Mouse (Mus musculus) heart, embryonic 16.5 days (tissue): ENCODE data around the gene Gpr132. TPM values are rescaled to one million over a fixed set of nuclear protein-coding genes. Genes with fewer than 3 reads are reported as not detected.
A peak's percentile ranks its signal among the peaks of the same experiment; 100 is the strongest.

Experiments
- ATAC-seq: fragments of 200-750 bp; cut with Nextera tagmentation; replicated peaks from 2 replicates; pipeline ENCODE4 v1.8.0; 2017; ENCODE audit warnings: moderate number of reproducible peaks; ENCODE audit not compliant: insufficient read depth, low FRiP score; ENCODE audit errors: extremely low read depth
- H3K27ac ChIP-seq: fragments of 300-500 bp; sonication (generic); 2 replicates; pipeline ENCODE4 v1.5.1; 2014; ENCODE audit warnings: mild to moderate bottlenecking, low read length, control low read depth, moderate library complexity
- H3K27me3 ChIP-seq: fragments of 300-500 bp; sonication (generic); 2 replicates; pipeline ENCODE4 v1.6.1; 2014; ENCODE audit warnings: low read length, mixed read lengths; ENCODE audit not compliant: control insufficient read depth, insufficient read depth
- H3K36me3 ChIP-seq: fragments of 300-500 bp; sonication (generic); 2 replicates; pipeline ENCODE4 v1.6.1; 2014; ENCODE audit not compliant: control insufficient read depth, insufficient read depth
- H3K4me1 ChIP-seq: fragments of 300-500 bp; sonication (generic); 2 replicates; pipeline ENCODE4 v1.6.1; 2014; ENCODE audit warnings: low read length, mixed read lengths; ENCODE audit not compliant: control insufficient read depth, insufficient read depth
- H3K4me2 ChIP-seq: fragments of 300-500 bp; sonication (generic); 2 replicates; pipeline ENCODE4 v1.6.1; 2014; ENCODE audit warnings: low read depth, mild to moderate bottlenecking, control low read depth, low read length
- H3K4me3 ChIP-seq: fragments of 300-500 bp; sonication (generic); 2 replicates; pipeline ENCODE4 v1.5.1; 2014; ENCODE audit warnings: mild to moderate bottlenecking, control low read depth, low read length
- H3K9ac ChIP-seq: fragments of 300-500 bp; sonication (generic); 2 replicates; pipeline ENCODE4 v1.6.1; 2014; ENCODE audit warnings: low read length, control low read depth
- H3K9me3 ChIP-seq: fragments of 300-500 bp; sonication (generic); replicated peaks from 2 replicates; pipeline ENCODE4 v1.6.1; 2016; ENCODE audit warnings: low read length; ENCODE audit not compliant: control insufficient read depth
- WGBS: fragments of 180-500 bp; shearing (Covaris S2); extraction: QIAGEN DNeasy Blood & Tissue Kit; methylation state at CpG from one replicate; pipeline ENCODE4 v1.1.7; 2014; 5-methylcytosine and 5-hydroxymethylcytosine counted together
- polyA plus RNA-seq: library from polyadenylated mRNA; unstranded; fragments of >200 nt; fragmentation: Nextera tagmentation; extraction: Ambion mirVana; gene quantifications from 2 replicates; pipeline ENCODE4 v1.2.1, GENCODE M21; 2015

Gpr132 gene
- polyA plus RNA-seq, 1 experiment from 2014 or later, result 3.6 TPM

DNA sequence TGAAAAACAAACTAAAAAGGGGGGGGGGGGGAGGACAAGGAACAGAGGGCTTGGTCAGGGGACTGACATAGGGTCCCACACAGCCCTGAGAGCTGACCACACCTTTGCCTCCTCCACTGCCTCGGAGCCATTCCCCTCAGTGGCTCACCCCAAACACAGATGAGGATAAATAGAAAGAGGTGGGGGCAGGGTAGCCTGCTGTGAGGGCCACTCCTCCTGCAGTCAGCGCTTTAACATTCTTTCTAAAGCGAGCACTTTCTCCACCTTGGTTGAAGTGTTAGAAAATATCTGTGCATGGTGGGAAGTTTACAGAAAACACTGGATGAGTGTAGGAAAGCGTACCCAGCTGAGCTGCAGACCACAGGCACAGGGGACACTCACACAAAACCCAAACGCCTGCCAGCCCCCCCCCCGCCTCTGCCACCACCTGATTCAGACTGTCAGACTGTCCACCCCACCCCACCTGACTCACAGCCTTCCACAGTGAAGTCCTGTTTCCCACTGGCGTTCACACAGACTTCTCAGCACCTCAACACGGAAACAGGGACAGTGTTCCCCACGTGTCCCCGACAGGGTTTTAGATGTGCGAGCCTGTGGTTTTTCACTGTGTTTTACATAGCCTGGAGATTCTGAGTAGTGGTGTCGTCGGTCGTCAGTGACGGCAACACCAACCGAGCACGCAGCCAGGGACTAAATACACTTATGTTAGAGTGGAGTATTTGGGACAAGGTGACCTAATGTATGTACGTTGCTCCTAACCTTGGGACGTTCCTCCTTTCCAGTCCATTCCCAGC, 57.7 kb downstream of the Gpr132 start:
- 48% methylated on average over 19 of the region's 19 CpGs for WGBS
- Histone ChIP-seq H3K4me1 (peaks cover 20% of the 10 kb centered on the region), H3K36me3 (no peaks in the 10 kb centered on the region; the same call in 1 of the 2 replicates), H3K9me3 (no peaks in the 10 kb centered on the region), H3K27ac (no peak overlapping the region), H3K4me3 (no peak overlapping the region; the same call in 1 of the 2 replicates), H3K27me3 (no peaks in the 10 kb centered on the region), H3K9ac (0 out of 2 replicates have a peak overlapping the region, but pooled peaks have one; percentile 9), H3K4me2 (peak overlapping the region; percentile 91)
- ATAC-seq, result no peak

DNA sequence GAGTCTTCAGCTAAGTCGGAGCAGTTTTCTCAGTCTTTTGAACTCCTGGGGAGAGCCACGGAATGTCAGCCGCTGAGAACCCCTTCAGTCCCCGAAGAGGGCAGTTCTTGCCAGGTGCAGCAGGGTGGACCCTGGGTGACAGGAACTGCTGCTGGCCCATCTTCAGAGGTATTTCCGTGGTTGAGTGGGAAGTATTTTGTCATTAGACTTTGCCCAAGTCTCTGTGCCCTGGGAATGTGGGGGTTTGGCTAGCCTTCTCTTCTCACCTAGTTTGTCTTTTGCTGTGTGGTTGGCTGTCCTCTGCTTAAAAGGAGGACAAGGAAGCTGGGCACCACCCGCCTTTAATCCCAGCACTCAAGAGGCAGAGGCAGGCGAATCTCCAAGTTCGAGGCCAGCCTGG, 58.4 kb downstream of the Gpr132 start:
- Histone ChIP-seq H3K9me3 (no peaks in the 10 kb centered on the region), H3K36me3 (no peaks in the 10 kb centered on the region), H3K27ac (no peak overlapping the region), H3K4me2 (peak overlapping the region; percentile 91), H3K9ac (peak overlapping the region; percentile 64), H3K4me3 (peak overlapping the region; percentile 77), H3K4me1 (peaks cover 20% of the 10 kb centered on the region), H3K27me3 (no peaks in the 10 kb centered on the region)
- ATAC-seq, result no peak
- WGBS, result 14% methylated on average over 8 of the region's 8 CpGs

DNA sequence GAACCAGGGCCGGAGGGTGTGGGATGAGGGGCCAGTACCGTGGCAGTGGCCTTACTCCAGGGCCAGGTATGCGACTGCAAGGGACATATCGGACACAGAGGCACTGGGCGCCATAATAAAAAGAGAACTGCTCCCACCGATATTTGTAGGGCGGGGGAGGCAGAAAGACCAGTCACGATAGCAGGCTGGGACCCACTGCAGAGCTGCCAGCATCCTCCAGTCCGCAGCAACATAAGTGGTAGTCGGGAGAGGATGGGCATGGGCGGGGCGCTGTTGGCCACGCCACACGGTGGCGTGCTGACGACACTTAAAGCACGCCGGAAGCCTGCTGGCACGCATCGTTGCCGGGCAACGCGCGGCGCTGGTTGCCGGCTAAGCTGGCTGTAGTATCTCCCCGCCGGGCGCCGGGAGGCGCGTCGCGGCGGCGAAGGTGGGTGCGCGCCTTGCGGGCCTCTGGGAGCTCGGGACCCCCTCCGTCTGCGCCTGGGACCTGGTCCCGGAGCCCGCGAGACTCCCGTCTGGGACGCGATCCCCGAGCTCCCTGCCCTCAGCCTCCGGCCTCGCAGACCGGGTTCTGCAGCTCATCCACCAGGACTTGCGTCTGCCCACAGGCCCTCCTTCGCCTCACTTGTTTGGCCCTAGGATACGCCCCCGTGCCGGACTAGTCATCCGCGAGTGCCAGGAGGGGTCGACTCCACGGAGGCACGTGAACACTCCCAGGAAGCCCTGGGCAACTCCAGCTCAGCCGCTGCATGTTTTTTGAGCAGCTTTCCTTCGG, 59.3 kb downstream of the Gpr132 start, which contains the start of gene Clba1:
Gene Clba1, plus strand, starts transcription at position 351 of the 778 bp plus-strand sequence.
- H3K4me2 ChIP-seq, result peak within 1 kb of the TSS; percentile 91
- H3K36me3 ChIP-seq, result no peaks in the 10 kb centered on the region
- peak within 1 kb of the TSS; percentile 27; the same call in 1 of the 2 replicates for H3K27ac ChIP-seq
- no peaks in the 10 kb centered on the region for H3K27me3 ChIP-seq
- peaks cover 24% of the 10 kb centered on the region for H3K4me1 ChIP-seq
- WGBS, result 1% methylated on average over 64 of the region's 64 CpGs
- H3K9ac ChIP-seq, result peak within 1 kb of the TSS; percentile 64
- no peaks in the 10 kb centered on the region for H3K9me3 ChIP-seq
- ATAC-seq, result peak; percentile 87
- H3K4me3 ChIP-seq, result peak within 1 kb of the TSS; percentile 77

DNA sequence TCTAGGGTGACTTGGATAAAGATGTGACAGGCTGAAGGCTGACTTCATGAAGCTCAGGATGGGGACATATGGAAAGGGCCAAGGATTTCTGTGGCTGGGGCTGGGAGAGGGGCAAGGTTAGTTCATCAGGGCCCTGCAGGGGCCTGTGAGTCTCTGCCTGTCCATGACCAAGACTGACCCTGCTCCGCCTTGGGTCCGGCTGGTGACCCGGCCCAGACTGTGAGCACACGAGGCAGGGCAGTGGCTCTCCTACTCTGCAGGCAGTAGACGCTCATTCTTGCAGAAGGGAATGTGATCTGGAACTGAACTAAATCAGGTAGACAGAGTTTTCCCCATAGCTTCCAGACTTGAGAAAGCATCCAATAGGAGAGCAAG, 59.8 kb downstream of the Gpr132 start:
- H3K9ac ChIP-seq, result peak overlapping the region; percentile 64
- H3K4me1 ChIP-seq, result peaks cover 24% of the 10 kb centered on the region
- H3K36me3 ChIP-seq, result no peaks in the 10 kb centered on the region
- H3K9me3 ChIP-seq, result no peaks in the 10 kb centered on the region
- 78% methylated on average over 5 of the region's 5 CpGs for WGBS
- H3K4me2 ChIP-seq, result peak overlapping the region; percentile 91
- 0 out of 2 replicates have a peak, but pooled peaks cover 3% of the 10 kb centered on the region for H3K27me3 ChIP-seq
- H3K4me3 ChIP-seq, result peak overlapping the region; percentile 77
- ATAC-seq, result peak; percentile 10; the same call in 1 of the 2 replicates
- no peak overlapping the region for H3K27ac ChIP-seq

DNA sequence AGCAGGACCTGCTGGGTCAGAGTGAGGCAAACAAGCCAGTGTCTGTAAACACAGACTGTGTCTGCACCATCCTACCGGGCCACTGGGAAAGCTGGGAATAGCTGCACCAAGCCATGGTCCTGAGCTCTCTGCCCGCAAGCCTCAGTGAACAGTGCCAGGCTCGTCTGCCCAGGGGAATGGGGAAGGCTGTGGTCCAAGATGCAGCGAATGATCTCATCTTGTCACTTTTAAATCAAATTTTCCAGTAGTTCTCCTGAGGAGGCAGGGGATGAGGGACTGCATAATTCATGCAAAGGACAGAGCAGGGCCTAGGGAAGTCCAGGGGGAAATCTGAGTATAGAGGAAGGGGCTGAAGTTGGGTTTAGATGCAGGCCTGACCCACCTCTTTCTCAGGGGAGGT, 60.2 kb downstream of the Gpr132 start:
- Histone ChIP-seq H3K36me3 (no peaks in the 10 kb centered on the region), H3K4me3 (no peak overlapping the region), H3K27me3 (peaks cover 7% of the 10 kb centered on the region; the same call in 1 of the 2 replicates), H3K9me3 (no peaks in the 10 kb centered on the region), H3K4me1 (peaks cover 24% of the 10 kb centered on the region), H3K4me2 (no peak overlapping the region), H3K27ac (no peak overlapping the region), H3K9ac (no peak overlapping the region)
- ATAC-seq, result no peak
- WGBS, result 87% methylated on average over 4 of the region's 4 CpGs

DNA sequence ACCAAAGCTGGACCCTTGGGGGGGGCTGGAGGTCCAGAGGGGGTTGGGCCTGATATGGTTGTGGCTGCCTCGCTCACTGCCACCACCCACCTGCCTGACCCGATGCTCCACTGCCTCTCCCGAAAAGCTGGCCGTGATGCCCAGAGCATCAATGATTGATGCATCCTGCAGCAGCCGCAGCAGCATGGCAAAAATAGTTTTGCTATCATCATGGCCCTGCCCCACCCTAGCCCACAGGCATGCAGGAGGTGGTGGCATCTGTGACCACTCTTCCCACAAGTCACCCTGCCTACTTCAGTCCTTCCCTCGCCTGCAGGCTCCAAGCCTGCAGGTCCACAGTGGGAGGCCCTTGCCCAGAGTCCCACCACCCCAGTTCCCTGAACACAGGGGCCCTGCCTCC, 62.0 kb downstream of the Gpr132 start:
- 53% methylated on average over 6 of the region's 6 CpGs for WGBS

DNA sequence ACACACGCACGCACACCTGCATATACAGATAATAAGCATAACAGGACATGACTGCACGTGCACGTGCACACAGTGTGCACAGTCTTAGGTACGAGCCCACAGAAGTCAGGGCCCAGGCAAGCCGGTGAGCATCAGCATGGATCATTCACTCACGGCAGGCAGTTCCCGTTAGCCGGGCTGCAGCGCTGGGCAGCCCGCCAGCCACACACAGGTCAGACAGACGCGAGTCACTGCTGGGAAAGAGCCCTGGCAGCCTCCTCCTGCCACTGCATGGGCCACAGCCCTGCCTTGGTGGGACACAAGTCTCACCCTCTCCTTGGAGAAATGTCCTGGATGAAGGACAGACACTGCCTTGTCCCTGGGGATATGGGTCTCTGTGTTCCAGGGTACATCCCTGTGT, 64.0 kb downstream of the Gpr132 start:
- Histone ChIP-seq H3K9me3 (no peaks in the 10 kb centered on the region), H3K4me1 (peaks cover 14% of the 10 kb centered on the region), H3K36me3 (no peaks in the 10 kb centered on the region), H3K27me3 (peaks cover 18% of the 10 kb centered on the region), H3K9ac (no peak overlapping the region), H3K4me2 (no peak overlapping the region), H3K27ac (no peak overlapping the region), H3K4me3 (no peak overlapping the region)
- no peak for ATAC-seq
- WGBS, result 47% methylated on average over 13 of the region's 13 CpGs

More for the DNA sequence above, 62.0 kb downstream of the Gpr132 start:
- H3K9me3 ChIP-seq, result no peaks in the 10 kb centered on the region
- H3K36me3 ChIP-seq, result no peaks in the 10 kb centered on the region
- H3K4me2 ChIP-seq, result no peak overlapping the region
- H3K4me3 ChIP-seq, result no peak overlapping the region
- H3K4me1 ChIP-seq, result peaks cover 24% of the 10 kb centered on the region
- no peak overlapping the region for H3K9ac ChIP-seq
- H3K27me3 ChIP-seq, result peaks cover 17% of the 10 kb centered on the region
- H3K27ac ChIP-seq, result no peak overlapping the region
- no peak for ATAC-seq

DNA sequence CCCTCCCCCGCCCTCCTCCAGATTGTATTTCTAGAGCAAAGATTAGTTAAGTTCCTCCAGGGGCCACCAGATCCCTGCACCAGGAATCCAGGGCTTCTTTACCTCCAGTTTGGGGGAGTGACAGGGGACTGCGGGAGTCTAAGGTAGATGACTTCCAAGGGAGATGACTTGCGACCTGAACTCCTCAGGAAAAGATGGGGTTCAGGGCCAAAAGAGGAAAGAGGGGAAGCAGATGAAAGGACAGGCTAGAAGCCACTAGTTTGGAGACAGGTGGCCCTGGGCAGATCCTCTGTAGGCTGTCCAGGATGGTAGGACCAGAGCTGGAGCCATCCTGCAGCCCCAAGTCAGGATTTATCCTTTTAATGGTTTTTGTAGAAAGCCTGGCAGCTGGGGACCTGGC, 65.1 kb downstream of the Gpr132 start:
- no peak for ATAC-seq
- Histone ChIP-seq H3K9me3 (no peaks in the 10 kb centered on the region), H3K9ac (no peak overlapping the region), H3K27ac (no peak overlapping the region), H3K36me3 (no peaks in the 10 kb centered on the region), H3K27me3 (peaks cover 18% of the 10 kb centered on the region), H3K4me1 (peaks cover 20% of the 10 kb centered on the region), H3K4me2 (peak overlapping the region; percentile 98), H3K4me3 (no peak overlapping the region)
- 32% methylated on average over 3 of the region's 3 CpGs for WGBS
